ENCODE assay signal across 32 mouse cellular contexts in genomic region chr14:31362236-31362635, GRCm38 (mm10). TPM values are rescaled to one million over a fixed set of nuclear protein-coding genes. Genes with fewer than 3 reads are reported as not detected.
"Had no signal": no experiment of that assay in that cellular context is flagged by ENCODE, and none has a peak within 500 bp of the region (broad histone marks: within the 10 kb centered on the region; RNA-seq: fewer than 3 reads in every experiment).

No protein-coding gene starts in this region.

- DNase-seq: heart, postnatal 10 days; heart, postnatal 14 days; heart, postnatal 36 days; heart, postnatal 4 days; kidney, adult 18-20 months; kidney, adult 8-10 months; kidney, postnatal 10 days; kidney, postnatal 14 days; kidney, postnatal 25 days; kidney, postnatal 4 days; layer of hippocampus, adult 9-11 months; layer of hippocampus, postnatal 36 days had no signal

- H3K27ac ChIP-seq: heart, embryonic 10.5 days; heart, embryonic 13.5 days; heart, embryonic 15.5 days; hindbrain, embryonic 10.5 days; hindbrain, embryonic 12.5 days; hindbrain, embryonic 13.5 days; hindbrain, embryonic 14.5 days; hindbrain, embryonic 15.5 days; hindbrain, postnatal 0 days; intestine, embryonic 15.5 days; kidney, embryonic 15.5 days; kidney, postnatal 0 days; layer of hippocampus, adult 2 months; left cerebral cortex, adult 2 months had no signal

- H3K27me3 ChIP-seq: heart, embryonic 12.5 days; heart, embryonic 13.5 days; heart, embryonic 15.5 days; hindbrain, embryonic 12.5 days; hindbrain, embryonic 13.5 days; hindbrain, embryonic 15.5 days; intestine, embryonic 15.5 days; kidney, embryonic 15.5 days had no signal

- ATAC-seq: hindbrain, embryonic 16.5 days; hindbrain, postnatal 0 days; inflammation-experienced regulatory T-cells, adult 6 months; intestine, embryonic 15.5 days; intestine, embryonic 16.5 days; intestine, postnatal 0 days had no signal

- H3K4me1 ChIP-seq: heart, embryonic 10.5 days; heart, embryonic 12.5 days; heart, embryonic 13.5 days; heart, embryonic 15.5 days; hindbrain, embryonic 10.5 days; hindbrain, embryonic 12.5 days; hindbrain, embryonic 13.5 days; hindbrain, embryonic 15.5 days; intestine, embryonic 15.5 days; kidney, embryonic 15.5 days had no signal

- H3K9me3 ChIP-seq: heart, embryonic 10.5 days; heart, embryonic 12.5 days; heart, embryonic 13.5 days; heart, embryonic 15.5 days; hindbrain, embryonic 10.5 days; hindbrain, embryonic 12.5 days; hindbrain, embryonic 13.5 days; hindbrain, embryonic 15.5 days; intestine, embryonic 15.5 days; kidney, embryonic 15.5 days had no signal

- H3K9ac ChIP-seq: heart, embryonic 12.5 days; heart, embryonic 13.5 days; heart, embryonic 15.5 days; hindbrain, embryonic 12.5 days; hindbrain, embryonic 13.5 days; hindbrain, embryonic 14.5 days; hindbrain, embryonic 15.5 days; intestine, embryonic 15.5 days; kidney, embryonic 15.5 days had no signal

- H3K4me3 ChIP-seq: heart, embryonic 10.5 days; heart, embryonic 12.5 days; heart, embryonic 13.5 days; heart, embryonic 15.5 days; hindbrain, embryonic 10.5 days; hindbrain, embryonic 12.5 days; hindbrain, embryonic 13.5 days; hindbrain, embryonic 15.5 days; intestine, embryonic 15.5 days; kidney, embryonic 15.5 days; layer of hippocampus, adult 2 months; left cerebral cortex, adult 2 months had no signal

- H3K4me2 ChIP-seq: heart, embryonic 11.5 days; heart, embryonic 12.5 days; heart, embryonic 13.5 days; heart, embryonic 15.5 days; hindbrain, embryonic 12.5 days; hindbrain, embryonic 13.5 days; hindbrain, embryonic 14.5 days; hindbrain, embryonic 15.5 days; intestine, embryonic 15.5 days; kidney, embryonic 15.5 days had no signal

RNA-seq across cellular contexts. Expression of gene Dnah1, which starts 38.5 kb away (rescaled TPM):
- polyA plus RNA-seq: inflammation-experienced regulatory T-cells, adult 6 months had no signal
